Comparison of ENCODE assay signal across 19 mouse cellular contexts in genomic region chr9:122123181-122123580, GRCm38 (mm10). TPM values are rescaled to one million over a fixed set of nuclear protein-coding genes. Genes with fewer than 3 reads are reported as not detected.
A peak's percentile ranks its signal among the peaks of the same experiment; 100 is the strongest.
DNase-seq lines count a peak whose midpoint lies in the region; ATAC-seq and TF ChIP-seq lines count a peak whose summit lies in the region.
"Had no signal": no experiment of that assay in that cellular context is flagged by ENCODE, and none has a peak within 500 bp of the region (broad histone marks: within the 10 kb centered on the region; RNA-seq: fewer than 3 reads in every experiment).

No protein-coding gene starts in this region.

- peak; percentile 91 for DNase-seq in heart, adult 11 months
- no peak for DNase-seq in heart, adult 9 months (ENCODE audit: low spot score in 2 of 2)
- DNase-seq in heart, postnatal 4 days: no peak
- no peak for DNase-seq in lung, postnatal 0 days (ENCODE audit: low spot score)
- no peak for DNase-seq in lung, postnatal 25 days (ENCODE audit: low spot score)
- DNase-seq: adrenal gland, postnatal 14 days; cerebellum, adult 18-20 months; cerebellum, postnatal 36 days; gastrocnemius, postnatal 10 days; lung, embryonic 14.5 days; thymus, postnatal 25 days had no signal

- H3K4me2 ChIP-seq in heart, embryonic 16.5 days (ENCODE audit: low read depth, low read length): peak overlapping the region; percentile 10; the same call in 1 of the 2 replicates
- peak overlapping the region; percentile 20; the same call in 1 of the 2 replicates for H3K4me2 ChIP-seq in lung, postnatal 0 days (replicated peaks; ENCODE audit: low read depth, low read length)
- H3K4me2 ChIP-seq in midbrain, embryonic 16.5 days (ENCODE audit: low read length): no peak overlapping the region
- H3K4me2 ChIP-seq: forebrain, embryonic 12.5 days; hindbrain, embryonic 15.5 days; limb, embryonic 13.5 days; lung, embryonic 14.5 days; midbrain, embryonic 12.5 days had no signal

- H3K27me3 ChIP-seq in heart, embryonic 16.5 days (ENCODE audit: control insufficient read depth, insufficient read depth, low read length): no peaks in the 10 kb centered on the region
- H3K27me3 ChIP-seq in lung, postnatal 0 days (replicated peaks; ENCODE audit: insufficient read depth, low read length): no peaks in the 10 kb centered on the region
- no peaks in the 10 kb centered on the region for H3K27me3 ChIP-seq in midbrain, embryonic 16.5 days (ENCODE audit: control insufficient read depth, insufficient read depth, low read depth, low read length)
- H3K27me3 ChIP-seq: CH12.LX; forebrain, embryonic 12.5 days; hindbrain, embryonic 15.5 days; limb, embryonic 13.5 days; midbrain, embryonic 12.5 days had no signal

- H3K27ac ChIP-seq in heart, embryonic 16.5 days (ENCODE audit: low read length): peak overlapping the region; percentile 43; the same call in 1 of the 2 replicates
- H3K27ac ChIP-seq in lung, postnatal 0 days (ENCODE audit: low read length): 0 out of 2 replicates have a peak overlapping the region, but pooled peaks have one; percentile 44
- H3K27ac ChIP-seq in midbrain, embryonic 16.5 days (ENCODE audit: low read length): no peak overlapping the region
- H3K27ac ChIP-seq: forebrain, embryonic 12.5 days; hindbrain, embryonic 15.5 days; limb, embryonic 13.5 days; midbrain, embryonic 12.5 days had no signal

- no peak for ATAC-seq in heart, embryonic 16.5 days (replicated peaks; ENCODE audit: extremely low read depth, insufficient read depth, low FRiP score)
- ATAC-seq in lung, postnatal 0 days: no peak
- no peak for ATAC-seq in midbrain, embryonic 16.5 days
- ATAC-seq: intestine, embryonic 16.5 days had no signal

- H3K36me3 ChIP-seq in heart, embryonic 16.5 days (ENCODE audit: control insufficient read depth, insufficient read depth): no peaks in the 10 kb centered on the region
- H3K36me3 ChIP-seq in lung, postnatal 0 days (ENCODE audit: insufficient read depth, low read length): 0 out of 2 replicates have a peak, but pooled peaks cover 8% of the 10 kb centered on the region
- no peaks in the 10 kb centered on the region; the same call in 1 of the 2 replicates for H3K36me3 ChIP-seq in midbrain, embryonic 16.5 days (ENCODE audit: control insufficient read depth, insufficient read depth, low read length)
- H3K36me3 ChIP-seq: forebrain, embryonic 12.5 days; hindbrain, embryonic 15.5 days; limb, embryonic 13.5 days; midbrain, embryonic 12.5 days had no signal

- H3K4me1 ChIP-seq in heart, embryonic 16.5 days (ENCODE audit: control insufficient read depth, insufficient read depth, low read length): peaks cover 27% of the 10 kb centered on the region
- H3K4me1 ChIP-seq in lung, postnatal 0 days (ENCODE audit: insufficient read depth, low read depth, low read length): peaks cover 12% of the 10 kb centered on the region; the same call in 1 of the 2 replicates
- peaks cover 12% of the 10 kb centered on the region for H3K4me1 ChIP-seq in midbrain, embryonic 16.5 days (ENCODE audit: control insufficient read depth, insufficient read depth, low read length)

- no peak overlapping the region for H3K9ac ChIP-seq in heart, embryonic 16.5 days (ENCODE audit: low read length)
- no peak overlapping the region for H3K9ac ChIP-seq in lung, postnatal 0 days (replicated peaks; ENCODE audit: low read depth)
- no peak overlapping the region for H3K9ac ChIP-seq in midbrain, embryonic 16.5 days (ENCODE audit: low read depth, low read length)
- H3K9ac ChIP-seq: forebrain, embryonic 12.5 days; hindbrain, embryonic 15.5 days; limb, embryonic 13.5 days; lung, embryonic 14.5 days; midbrain, embryonic 12.5 days had no signal

- no peaks in the 10 kb centered on the region for H3K9me3 ChIP-seq in heart, embryonic 16.5 days (replicated peaks; ENCODE audit: control insufficient read depth, low read length)
- H3K9me3 ChIP-seq in lung, postnatal 0 days (ENCODE audit: low read length): no peaks in the 10 kb centered on the region
- H3K9me3 ChIP-seq in midbrain, embryonic 16.5 days (replicated peaks; ENCODE audit: control insufficient read depth, low read length, poor library complexity, severe bottlenecking): no peaks in the 10 kb centered on the region
- H3K9me3 ChIP-seq: forebrain, embryonic 12.5 days; hindbrain, embryonic 15.5 days; limb, embryonic 13.5 days; midbrain, embryonic 12.5 days had no signal

- no peak for TF ChIP-seq CTCF in lung, postnatal 0 days (IDR thresholded peaks at IDR 0.05)

- H3K4me3 ChIP-seq in heart, embryonic 16.5 days (ENCODE audit: low read length): no peak overlapping the region
- no peak overlapping the region for H3K4me3 ChIP-seq in lung, postnatal 0 days (ENCODE audit: low read depth, low read length)
- H3K4me3 ChIP-seq in midbrain, embryonic 16.5 days (ENCODE audit: low read depth, low read length): no peak overlapping the region
- H3K4me3 ChIP-seq: forebrain, embryonic 12.5 days; hindbrain, embryonic 15.5 days; limb, embryonic 13.5 days; midbrain, embryonic 12.5 days had no signal

- TF ChIP-seq EP300 in lung, postnatal 0 days (IDR thresholded peaks at IDR 0.05): no peak

- WGBS in heart, embryonic 16.5 days: 63% methylated on average over 5 of the region's 5 CpGs
- WGBS in lung, postnatal 0 days: 54% methylated on average over 5 of the region's 5 CpGs
- 76% methylated on average over 5 of the region's 5 CpGs for whole genome bisulfite sequencing in midbrain, embryonic 16.5 days

RNA-seq across cellular contexts. Expression of gene Snrk, which starts 6.1 kb away (rescaled TPM):
- polyA plus RNA-seq in heart, embryonic 16.5 days (2015; fragmentation: Nextera tagmentation; extraction: Ambion mirVana): 59.1 and 61.7 TPM in 2 replicates
- 10 to 100 TPM; 77.8 to 78.7 TPM for total RNA-seq in heart, postnatal 4 days (2021)
- polyA plus RNA-seq in lung, postnatal 0 days (2015; fragmentation: Nextera tagmentation; extraction: Ambion mirVana): 93.6 and 100 TPM in 2 replicates
- polyA plus RNA-seq in midbrain, embryonic 16.5 days (2015; fragmentation: Nextera tagmentation; extraction: Ambion mirVana): 93.0 and 95.4 TPM in 2 replicates
